Mouse (Mus musculus) layer of hippocampus, adult 9-11 months (tissue): ENCODE data around the gene Sf3b4.
"Not testable (repeated sequence)": the region's sequence is repeated elsewhere in the genome, so short reads cannot be mapped to it uniquely, and the experiment has no call there.

Experiments used
- DNase-seq: peaks from one replicate; pipeline ENCODE4 v3.0.0; 2022

Gene Sf3b4

DNA sequence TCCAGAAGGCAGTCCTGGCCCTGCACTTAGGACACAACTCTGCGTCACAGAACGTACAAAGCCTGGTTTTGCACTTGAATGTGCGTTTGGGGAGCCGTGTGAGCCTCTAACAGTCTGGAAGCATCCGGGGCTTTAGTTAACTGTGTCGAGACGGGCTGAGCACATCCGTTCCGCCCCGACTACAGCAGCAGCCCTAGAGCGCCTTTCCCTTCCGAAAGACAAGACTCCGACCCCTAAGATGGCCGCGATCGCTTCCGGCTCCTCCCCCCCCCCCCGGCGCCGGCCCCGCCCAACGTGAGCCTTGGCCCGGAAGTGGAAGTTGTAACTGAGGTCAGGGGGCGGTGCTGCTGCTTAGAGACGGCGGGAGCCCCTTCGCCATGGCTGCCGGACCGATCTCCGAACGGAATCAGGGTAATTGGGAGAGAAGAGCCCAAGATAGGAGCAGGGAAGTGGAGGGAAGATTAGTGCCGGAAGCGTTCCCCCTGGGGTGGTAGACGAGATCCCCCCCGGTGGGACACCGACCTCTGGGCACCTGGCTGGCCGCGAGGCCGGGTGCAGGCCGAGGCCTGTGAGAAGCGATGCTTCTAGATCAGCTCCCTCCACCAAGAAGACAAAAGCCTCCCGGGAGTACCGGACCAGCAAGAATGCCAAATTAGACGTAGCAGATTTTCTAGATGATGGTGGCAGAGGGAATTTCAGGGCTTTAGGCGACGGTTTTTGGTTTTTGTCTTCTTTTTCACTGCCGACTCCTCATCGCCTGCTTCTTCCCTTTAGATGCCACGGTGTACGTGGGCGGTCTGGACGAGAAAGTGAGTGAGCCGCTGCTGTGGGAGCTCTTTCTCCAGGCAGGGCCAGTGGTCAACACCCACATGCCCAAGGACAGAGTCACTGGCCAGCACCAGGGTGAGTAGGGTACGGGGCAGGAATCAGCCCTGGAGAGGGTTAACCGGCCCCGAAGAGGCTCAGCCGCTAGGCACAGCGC is at the start of gene Sf3b4:
Gene Sf3b4 (plus strand): TSS at position 136 of the 982 bp plus-strand sequence.
- peak; percentile 91 for DNase-seq

DNA sequence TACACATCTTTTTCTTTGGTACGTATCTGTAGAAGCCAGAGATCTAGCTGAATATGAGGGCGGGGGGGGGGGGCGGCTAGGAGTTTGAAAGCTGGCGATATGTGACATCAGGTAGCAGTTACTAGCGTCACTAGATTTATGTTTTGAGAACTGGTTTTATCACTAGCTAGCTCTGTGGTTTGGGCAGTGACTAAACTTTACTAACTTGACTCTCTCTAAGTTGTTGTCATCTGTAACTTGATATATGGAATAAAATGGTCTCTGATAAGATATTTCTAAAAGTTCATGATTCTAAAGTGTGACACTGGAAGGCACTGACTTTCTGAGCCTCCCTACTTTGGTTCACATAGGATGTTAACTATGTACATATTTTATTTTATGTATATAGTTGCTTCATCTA is 47.9 kb upstream of the Sf3b4 start:
- DNase-seq = no peak

DNA sequence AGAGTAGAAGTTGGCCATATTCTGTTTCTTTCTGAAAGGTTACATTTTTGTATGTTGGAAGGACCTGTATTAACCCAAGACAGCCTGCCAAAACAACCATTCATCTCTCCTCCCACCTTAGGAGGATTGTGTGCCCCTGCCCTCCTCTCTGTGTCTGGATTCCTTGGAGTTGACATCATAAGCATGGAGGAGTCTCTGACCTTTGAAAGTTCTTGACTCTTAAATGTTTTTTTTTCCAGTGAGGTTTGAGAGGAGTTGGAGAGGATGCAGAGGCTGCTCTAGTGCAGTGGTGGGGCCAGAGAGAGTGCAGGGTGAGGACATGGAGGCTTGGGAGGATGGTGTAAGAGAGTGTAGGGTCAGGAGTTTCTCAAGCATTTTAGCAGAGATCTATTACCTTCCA is 44.0 kb upstream of the Sf3b4 start:
- DNase-seq = no peak

DNA sequence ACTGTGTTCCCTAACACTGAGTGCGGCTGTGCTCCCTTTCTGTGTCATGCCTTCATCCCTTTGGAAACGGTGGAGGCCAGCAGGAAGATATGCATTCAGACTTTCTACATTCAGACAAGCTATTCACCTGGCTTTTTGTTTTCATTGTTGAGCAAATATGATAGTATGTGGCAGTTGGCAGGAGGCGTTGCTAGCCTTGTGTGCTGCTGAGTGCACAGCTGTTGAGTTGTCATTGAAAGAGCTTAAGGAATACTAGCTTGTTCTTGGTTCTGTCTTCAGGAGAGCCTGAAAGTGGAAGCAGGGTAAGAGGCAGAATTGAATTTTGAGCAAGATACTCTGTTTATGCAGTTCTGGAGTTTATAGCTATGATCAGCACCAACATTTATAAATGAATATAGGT is 39.7 kb upstream of the Sf3b4 start:
- DNase-seq = no peak

DNA sequence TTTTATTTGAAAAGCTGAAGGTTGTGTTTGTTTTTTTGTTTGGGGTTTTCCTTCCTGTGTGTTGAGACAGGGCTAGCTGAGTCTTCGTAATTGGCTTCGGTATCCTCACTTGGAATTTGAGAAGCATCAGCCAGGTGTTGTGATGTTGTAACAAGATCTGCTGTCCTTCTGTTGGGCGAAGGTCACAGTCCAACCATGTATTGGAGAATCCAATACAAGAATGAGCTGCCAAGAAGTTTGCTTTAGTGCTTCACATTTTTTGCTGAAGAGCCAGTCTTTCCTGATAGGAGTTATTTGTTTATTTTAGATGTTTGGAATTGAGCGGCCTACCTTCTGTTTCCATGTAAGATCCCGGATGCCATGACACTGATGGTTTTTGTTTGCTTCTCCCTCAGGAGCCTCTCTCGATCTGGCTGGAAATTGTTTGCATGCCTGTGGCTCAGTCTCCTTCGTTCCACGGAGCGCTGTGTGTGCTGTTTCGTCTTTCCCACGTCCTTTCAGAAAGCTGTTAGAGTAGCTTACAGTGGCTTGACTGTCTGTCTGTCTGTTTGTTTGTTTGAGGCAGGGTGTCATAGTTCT is 38.7 kb upstream of the Sf3b4 start:
- DNase-seq = no peak

DNA sequence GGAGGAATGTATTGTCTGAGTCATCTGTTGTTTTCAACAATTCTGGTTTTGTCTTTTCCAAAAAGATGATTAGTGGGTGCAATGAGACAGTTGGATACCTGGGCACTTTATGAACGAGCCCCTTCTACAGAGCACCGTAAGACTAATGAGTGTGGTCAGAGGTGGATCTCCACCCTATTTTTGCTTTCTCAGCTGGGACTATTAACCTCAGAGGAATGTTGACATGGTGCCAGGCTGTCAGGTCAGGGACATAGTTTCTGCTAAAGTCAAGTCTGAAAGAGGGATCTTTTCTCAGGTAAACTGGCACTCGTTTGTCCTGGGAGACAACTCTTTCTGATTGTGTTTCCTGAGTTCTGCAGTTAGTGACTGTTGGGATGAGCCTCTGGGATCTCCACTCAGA is 37.1 kb upstream of the Sf3b4 start:
- no peak for DNase-seq

DNA sequence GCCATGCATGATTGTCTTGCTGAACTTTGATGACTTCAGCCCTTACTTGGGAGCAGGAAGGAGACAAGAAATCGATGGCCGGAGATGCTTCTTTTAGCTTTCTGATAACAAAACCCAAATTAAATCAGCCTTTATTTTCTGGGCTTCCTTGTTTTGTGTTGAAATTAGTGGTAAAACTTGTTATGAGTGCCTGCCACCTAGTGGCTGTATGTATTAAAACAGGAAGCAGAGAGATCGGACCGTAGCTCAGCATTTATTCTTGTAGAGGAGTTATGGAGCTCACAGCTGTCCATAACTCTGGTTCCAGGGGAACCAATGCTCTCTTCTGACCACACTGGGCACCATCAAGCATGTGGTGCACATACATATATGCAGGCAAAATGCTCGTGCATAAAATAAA is 24.2 kb upstream of the Sf3b4 start:
- peak; percentile 56 for DNase-seq

DNA sequence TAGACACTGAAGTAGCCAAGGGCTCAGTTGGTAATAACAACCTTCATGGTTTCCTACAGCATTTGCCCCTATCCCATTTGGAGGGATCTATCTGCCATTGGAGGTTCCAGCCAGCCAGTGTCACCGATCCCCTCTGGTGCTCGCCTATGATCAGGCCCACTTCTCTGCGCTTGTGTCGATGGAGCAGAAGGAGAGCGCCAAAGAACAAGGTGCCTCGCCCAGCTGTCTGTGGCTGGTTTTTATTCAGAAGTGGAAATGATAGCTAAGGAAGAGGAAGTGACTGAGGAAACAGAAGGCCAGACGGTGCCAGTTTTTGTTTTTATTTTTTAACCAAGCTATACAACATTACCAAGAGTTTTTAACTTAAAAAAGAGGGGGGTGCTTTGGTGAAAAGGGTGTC is 20.3 kb upstream of the Sf3b4 start:
- no peak for DNase-seq

DNA sequence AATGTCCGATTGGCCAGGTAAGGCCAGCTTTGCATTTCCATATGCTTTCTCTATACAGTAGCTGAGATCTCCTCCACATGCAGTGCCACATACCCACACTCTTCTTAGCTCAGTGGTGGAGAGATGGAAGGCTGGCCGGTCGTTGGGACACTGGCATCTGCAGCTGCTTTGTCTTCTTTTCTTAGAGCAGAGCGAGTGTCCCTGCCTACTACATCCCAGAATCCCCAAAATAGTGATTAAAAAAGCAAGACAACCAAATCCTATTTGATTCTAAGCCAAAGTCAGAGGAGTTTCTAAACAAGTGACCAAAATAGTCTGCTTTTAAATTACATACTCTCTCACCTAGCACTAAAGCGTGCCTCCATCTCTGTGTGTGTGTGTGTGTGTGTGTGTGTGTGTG is 19.5 kb upstream of the Sf3b4 start:
- DNase-seq = no peak

DNA sequence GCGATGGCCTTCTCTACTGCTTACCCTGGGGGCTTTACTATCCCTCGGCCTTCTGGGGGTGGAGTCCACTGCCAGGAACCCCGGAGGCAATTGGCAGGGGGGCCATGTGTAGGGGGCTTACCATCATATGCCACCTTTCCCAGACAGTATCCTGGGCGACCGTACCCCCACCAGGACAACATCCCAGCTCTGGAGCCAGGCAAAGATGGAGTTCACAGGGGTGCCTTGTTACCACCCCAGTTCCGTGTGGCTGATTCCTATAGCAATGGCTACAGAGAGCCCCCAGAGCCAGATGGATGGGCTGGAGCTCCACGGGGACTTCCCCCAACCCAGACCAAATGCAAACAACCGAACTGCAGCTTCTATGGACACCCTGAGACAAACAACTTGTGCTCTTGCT is 16.6 kb upstream of the Sf3b4 start:
- no peak for DNase-seq

DNA sequence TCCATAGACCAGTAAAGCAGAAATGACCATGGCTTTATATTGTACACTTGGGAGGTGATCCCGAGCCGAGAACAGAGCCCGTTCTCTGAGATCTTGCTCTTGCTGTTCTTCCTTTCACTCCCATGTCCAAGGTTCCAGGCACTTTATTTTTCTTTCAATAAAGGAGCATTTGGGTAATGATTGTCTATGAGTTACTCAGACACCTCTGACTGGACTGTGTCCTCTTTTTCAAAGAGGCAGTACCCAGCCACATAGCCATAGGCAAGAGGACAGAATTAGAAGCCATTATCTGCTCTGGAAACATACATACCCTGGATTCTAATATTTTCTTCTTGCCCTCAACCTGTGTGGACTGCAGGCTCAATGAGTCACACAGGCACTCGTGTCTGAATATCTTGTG is 12.3 kb upstream of the Sf3b4 start:
- DNase-seq = no peak

DNA sequence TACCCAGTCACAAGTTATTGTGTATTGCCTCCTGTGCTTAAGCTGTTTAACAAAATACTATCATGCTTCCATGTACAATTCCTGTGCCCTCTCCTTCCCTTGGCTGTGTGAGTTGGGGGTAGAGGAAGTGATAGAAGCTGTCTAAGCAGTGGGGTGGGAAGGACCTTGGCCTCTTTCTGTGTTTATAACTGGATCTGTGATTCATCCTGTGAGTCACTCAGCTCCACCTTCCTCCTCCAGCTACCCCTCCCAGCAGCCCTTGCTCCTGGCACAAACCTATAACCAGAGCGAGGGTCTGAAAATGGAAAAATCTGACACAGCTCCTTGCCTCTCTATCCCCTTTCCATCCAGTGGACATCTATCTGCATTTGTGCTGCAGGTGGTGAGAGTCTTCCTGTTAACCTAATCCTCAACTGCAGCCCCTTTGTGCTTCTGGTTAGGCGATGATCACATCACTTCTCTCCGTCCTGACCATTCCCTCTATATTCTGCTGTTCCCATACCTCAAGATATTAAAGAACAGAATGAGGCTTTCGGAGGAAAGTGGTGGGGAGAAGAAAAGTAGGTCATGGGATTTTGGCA is 11.8 kb upstream of the Sf3b4 start:
- DNase-seq = peak; percentile 74

DNA sequence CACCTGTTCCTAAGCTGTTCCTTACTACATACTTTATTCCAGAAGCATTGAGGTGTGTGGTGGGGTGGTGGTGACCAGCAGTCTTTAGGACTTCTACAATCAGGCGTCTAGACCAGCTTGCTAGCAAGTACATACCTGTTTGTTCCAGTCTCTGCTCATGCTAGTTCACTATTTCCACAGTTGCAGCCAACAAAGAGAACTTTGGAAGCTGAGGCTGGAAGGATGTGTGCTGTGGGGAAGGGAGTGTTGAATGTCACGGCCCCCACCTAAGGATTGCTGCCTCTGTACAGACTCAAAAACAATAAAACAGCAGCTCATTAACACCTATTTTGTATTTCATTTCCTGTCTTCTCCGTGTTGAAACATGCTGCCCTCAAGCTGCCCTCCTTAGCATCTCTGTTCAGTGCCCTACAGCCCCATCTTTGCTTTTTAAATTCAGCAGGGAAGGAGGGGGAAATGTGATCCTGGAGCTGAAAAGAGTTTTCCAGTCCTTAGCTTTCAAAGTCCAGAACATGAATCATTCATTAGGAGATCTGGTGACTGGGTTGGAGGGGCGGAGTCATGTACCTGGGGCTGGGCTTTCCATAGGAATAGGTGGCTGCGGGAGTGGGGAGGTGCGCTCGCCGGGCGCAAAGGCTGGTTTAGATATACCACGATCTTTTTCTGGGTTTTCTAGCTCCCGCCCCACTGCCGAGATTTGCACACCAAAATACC is 11.2 kb upstream of the Sf3b4 start:
- no peak for DNase-seq

DNA sequence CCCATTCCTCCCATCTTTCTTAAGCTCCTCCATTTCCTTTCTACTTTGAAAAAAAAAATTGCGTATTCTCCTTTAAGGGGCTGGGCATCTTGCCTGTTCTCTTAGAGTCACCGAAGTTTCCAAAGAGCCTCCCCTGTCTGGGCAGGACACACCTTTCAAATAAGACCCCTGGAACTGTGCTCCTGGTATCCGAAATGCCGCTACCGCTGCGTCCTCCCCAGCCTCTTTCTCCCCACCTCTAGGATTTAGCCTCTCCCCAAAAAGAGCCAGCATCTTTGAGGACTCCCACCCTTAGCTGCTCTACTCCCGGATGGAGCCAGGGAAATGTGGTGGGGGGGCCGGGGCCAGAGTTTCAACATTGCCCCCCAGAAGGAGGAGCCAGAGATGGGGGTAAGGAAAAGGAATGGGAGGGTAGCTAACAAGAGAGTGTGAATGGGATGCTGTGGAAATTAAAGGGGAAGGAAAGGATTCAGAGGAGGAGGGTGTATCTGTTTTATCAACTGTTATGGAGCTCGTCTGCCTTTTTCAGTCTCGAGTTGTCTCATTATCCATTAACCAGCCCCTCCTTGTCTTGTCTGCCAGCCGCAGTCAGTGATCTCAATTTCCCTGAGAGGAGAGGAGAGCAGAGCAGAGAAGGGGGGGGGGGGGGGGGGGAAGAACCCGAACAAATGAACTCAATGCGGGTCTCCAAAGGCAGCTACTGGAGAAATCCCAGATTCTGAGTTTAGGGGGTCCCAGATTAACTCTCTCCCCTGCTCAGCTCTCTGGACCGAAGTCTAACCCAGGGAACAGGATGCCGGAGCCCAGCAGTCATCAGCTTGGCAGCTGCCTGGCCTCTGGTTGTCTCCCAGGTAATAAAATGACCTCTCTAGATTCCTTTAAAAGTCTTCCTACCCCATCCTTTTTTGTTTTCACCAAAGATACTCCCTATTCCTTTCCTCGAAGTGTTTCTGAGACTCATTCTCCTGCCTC is 10.0 kb upstream of the Sf3b4 start, which contains the start of gene Mtmr11:
Gene Mtmr11 (plus strand): TSS at position 136 of the 972 bp plus-strand sequence.
- no peak for DNase-seq

DNA sequence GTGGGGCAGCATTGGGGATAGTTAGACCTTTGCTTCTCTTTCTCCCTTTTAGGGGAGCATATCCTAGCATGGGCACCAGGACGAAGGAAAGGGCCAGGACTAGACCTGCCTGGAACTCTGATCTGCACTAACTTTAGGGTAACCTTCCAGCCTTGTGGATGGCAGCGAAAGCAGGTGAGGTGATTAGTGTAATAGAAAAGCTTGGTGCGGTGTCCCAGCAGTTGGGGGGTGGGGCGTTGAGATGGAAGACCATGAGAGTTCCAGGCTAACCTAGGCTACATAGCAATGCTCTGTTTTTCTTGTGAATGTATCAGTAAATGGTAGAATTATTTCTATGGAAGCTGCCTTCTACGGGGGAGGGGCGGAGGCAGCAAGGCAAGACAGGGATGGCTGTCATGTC is 9.1 kb upstream of the Sf3b4 start:
- DNase-seq = no peak

DNA sequence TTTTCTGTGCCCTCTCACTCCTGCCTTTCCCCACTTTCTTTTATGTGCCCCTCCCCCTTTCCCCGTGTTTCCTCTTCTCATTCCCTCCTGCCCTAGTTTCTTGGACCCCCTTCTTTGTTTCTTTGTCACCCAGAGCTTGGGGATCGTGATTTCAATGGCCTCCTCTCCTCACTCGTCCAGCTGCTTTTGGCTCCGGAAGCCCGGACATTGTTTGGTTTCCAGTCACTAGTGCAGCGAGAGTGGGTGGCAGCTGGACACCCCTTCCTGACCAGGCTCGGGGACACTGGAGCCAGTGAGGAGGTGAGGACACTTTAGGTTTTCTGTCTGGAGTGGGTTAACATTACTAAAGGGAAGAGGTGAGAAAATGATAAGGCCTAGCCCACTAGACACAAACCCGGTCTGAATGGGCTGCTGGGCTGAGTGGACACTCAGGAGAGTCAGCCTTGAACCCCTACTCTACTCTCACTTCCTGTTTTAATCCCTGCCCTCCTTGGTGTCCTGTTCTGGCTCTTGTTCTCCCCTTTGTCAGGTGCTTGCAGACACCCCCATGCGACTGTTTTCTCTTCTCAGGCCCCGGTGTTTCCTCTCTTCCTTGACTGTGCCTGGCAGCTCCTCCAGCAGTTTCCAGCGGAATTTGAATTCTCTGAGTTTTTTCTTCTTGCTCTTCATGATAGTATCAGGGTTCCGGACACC is 3.5 kb upstream of the Sf3b4 start:
- no peak for DNase-seq

DNA sequence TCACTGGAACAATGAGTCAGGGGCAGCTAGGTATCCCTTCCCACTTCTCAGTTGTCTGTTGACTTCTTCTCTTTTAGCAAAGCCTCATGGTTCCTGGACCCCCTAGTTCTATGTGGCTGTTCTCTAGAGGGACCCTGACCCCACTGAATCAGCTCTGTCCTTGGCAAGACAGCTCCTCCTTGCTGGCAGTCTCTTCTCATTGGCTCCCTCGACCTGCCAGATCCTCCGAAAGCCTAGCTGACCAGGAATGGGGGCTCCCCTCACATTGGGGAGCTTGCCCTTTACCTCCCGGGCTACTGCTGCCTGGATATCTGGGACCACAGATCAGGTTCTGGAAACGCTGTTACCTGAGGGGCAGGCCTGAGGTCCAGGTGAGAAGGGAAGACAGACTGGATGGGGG is 1.9 kb upstream of the Sf3b4 start:
- DNase-seq = no peak

DNA sequence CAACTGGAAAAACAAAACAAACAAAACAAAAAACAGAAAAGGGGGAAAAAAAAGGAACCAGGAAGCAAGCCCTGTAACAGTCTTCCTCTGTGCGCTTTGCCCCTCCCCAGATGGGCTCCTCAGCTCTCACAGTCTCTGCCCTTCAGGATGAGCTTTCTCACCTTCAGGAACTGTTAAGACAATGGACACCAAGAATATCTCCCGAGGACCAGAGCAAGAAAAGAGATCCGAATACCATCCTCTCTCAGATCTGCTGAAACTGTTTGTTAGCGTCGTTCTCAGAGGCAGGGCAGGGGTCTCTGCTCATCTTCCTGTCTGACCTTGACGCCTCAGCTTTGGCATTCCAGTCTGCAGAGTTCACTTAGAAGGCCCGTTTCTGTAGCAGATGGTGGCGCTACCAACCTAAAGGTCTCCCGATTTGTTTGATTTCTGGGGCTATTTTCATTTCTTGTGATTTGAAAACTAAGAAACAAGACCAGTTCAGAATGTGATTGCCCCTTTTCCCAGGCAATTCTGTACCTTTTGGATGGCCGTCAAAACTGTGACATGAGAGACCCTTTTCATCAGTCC is 1.1 kb upstream of the Sf3b4 start:
- DNase-seq = no peak

DNA sequence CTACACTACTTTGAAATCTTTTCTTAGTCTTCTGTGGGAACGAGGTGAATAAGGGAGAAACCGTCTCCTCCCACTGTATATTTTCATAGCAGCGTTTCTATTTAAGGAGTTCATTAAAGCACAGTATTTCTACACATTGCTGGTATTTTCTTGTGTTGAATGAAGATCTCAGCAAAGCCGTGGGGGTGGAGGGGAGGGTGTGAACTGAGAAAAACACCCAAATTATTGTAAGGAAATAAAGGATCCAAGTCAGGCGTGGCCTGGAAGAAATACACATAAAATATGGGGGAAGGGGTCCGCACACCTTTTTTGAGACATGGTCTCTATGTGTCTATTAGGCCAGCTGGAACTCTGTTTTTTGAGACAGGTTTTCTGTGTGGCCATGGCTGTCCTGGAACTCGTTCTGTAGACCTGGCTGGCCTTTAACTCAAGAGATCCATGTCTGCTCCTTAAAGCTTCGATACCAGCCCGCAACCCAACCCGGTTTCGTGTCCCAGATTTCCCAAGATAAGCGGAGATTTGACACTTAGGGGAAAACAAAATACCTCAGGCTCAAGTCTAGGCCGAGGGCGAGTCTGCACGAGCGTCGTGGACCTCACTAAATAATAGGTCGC is 442 bp upstream of the Sf3b4 start:
- no peak for DNase-seq

DNA sequence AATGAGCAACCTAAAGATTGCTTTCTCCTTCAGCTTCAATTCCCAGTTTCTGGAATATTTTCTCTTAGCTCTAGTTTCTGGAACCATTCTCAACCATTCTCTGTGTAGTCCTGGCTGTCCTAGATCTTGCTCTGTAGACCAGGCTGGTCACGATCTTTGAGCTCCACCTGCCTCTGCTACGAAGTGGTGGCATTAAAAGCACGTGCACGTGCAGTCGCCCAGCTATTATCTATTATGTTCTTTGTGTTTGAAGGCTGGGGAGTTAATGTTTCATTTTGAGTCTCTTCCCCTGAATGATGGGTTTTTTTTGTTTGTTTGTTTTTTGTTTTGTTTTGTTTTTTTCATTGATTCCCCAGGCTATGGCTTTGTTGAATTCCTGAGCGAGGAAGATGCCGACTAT is 1.1 kb downstream of the Sf3b4 start:
- DNase-seq = no peak

DNA sequence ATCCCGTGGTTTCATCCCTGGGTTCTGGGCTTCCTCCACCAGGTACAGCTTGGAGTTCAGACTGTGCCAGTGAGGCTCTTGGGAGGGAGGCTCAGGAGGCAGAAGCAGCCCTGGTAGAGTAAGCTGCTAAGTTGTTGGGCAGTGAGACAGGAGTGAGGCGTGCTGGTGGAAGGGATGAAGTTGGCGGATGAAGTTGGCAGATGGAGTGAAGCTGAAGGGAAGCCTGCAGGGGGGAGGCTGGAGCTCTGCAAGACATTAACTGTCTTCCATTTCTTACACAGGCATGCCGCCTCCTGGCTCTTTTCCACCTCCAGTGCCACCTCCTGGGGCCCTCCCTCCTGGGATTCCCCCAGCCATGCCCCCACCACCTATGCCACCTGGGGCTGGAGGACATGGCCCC is 1.9 kb downstream of the Sf3b4 start:
- DNase-seq = not testable (repeated sequence)
